Mouse (Mus musculus): ENCODE data around the gene Kcnk1. TPM values are rescaled to one million over a fixed set of nuclear protein-coding genes. Genes with fewer than 3 reads are reported as not detected.

Gene Kcnk1
- polyA plus RNA-seq, 1 experiment from 2014 or later, result 15.0 TPM

- Histone ChIP-seq H3K9ac (replicated peaks) (no peak overlapping the region), H3K27me3 (peaks cover 47% of the 10 kb centered on the region), H3K4me3 (replicated peaks) (peak overlapping the region; percentile 15), H3K4me2 (peak overlapping the region; percentile 30), H3K36me3 (no peaks in the 10 kb centered on the region), H3K27ac (no peak overlapping the region), H3K9me3 (peaks cover 19% of the 10 kb centered on the region), H3K4me1 (replicated peaks) (peaks cover 5% of the 10 kb centered on the region)
- no peak for ATAC-seq (ENCODE audit: insufficient number of reproducible peaks, insufficient read depth, low FRiP score, low TSS enrichment, low read depth)
- WGBS, result 7% methylated on average over 11 of the region's 11 CpGs
Observed at GRCm38 (mm10) chr8:125963807-125964211, 31.2 kb upstream of the Kcnk1 start.

- H3K27me3 ChIP-seq, result no peaks in the 10 kb centered on the region
- H3K36me3 ChIP-seq, result no peaks in the 10 kb centered on the region
- 71% methylated on average over 3 of the region's 3 CpGs for WGBS
- no peak overlapping the region for H3K9ac ChIP-seq (replicated peaks)
- H3K27ac ChIP-seq, result no peak overlapping the region
- no peak overlapping the region for H3K4me3 ChIP-seq (replicated peaks)
- H3K4me1 ChIP-seq (replicated peaks), result no peaks in the 10 kb centered on the region
- H3K9me3 ChIP-seq, result no peaks in the 10 kb centered on the region
- no peak overlapping the region for H3K4me2 ChIP-seq
- no peak for ATAC-seq (ENCODE audit: insufficient number of reproducible peaks, insufficient read depth, low FRiP score, low TSS enrichment, low read depth)
Observed at GRCm38 (mm10) chr8:125971336-125971735, 23.6 kb upstream of the Kcnk1 start.

GRCm38 (mm10) chr8:125975981-125976380, 19.0 kb upstream of the Kcnk1 start:
- Histone ChIP-seq H3K27ac (no peak overlapping the region), H3K4me3 (replicated peaks) (no peak overlapping the region), H3K4me1 (replicated peaks) (no peaks in the 10 kb centered on the region), H3K9ac (replicated peaks) (no peak overlapping the region), H3K36me3 (no peaks in the 10 kb centered on the region), H3K27me3 (no peaks in the 10 kb centered on the region), H3K4me2 (no peak overlapping the region), H3K9me3 (no peaks in the 10 kb centered on the region)
- ATAC-seq (ENCODE audit: insufficient number of reproducible peaks, insufficient read depth, low FRiP score, low TSS enrichment, low read depth), result no peak
- WGBS, result 85% methylated on average over 4 of the region's 4 CpGs

- H3K27me3 ChIP-seq, result no peaks in the 10 kb centered on the region
Observed at GRCm38 (mm10) chr8:125980826-125981225, 14.1 kb upstream of the Kcnk1 start.

GRCm38 (mm10) chr8:125983515-125983914, 11.5 kb upstream of the Kcnk1 start:
- 83% methylated on average over 3 of the region's 3 CpGs for WGBS
- Histone ChIP-seq H3K27ac (no peak overlapping the region), H3K4me3 (replicated peaks) (no peak overlapping the region), H3K4me2 (no peak overlapping the region), H3K9ac (replicated peaks) (no peak overlapping the region), H3K4me1 (replicated peaks) (no peaks in the 10 kb centered on the region), H3K36me3 (no peaks in the 10 kb centered on the region), H3K9me3 (no peaks in the 10 kb centered on the region), H3K27me3 (no peaks in the 10 kb centered on the region)
- ATAC-seq (ENCODE audit: insufficient number of reproducible peaks, insufficient read depth, low FRiP score, low TSS enrichment, low read depth), result no peak

More at GRCm38 (mm10) chr8:125980826-125981225, 14.1 kb upstream of the Kcnk1 start:
- 23% methylated on average over 6 of the region's 6 CpGs for WGBS
- no peak overlapping the region for H3K9ac ChIP-seq (replicated peaks)
- no peak overlapping the region for H3K4me2 ChIP-seq
- no peak overlapping the region for H3K4me3 ChIP-seq (replicated peaks)
- no peak overlapping the region for H3K27ac ChIP-seq
- no peaks in the 10 kb centered on the region for H3K36me3 ChIP-seq
- H3K9me3 ChIP-seq, result no peaks in the 10 kb centered on the region
- ATAC-seq (ENCODE audit: insufficient number of reproducible peaks, insufficient read depth, low FRiP score, low TSS enrichment, low read depth), result no peak
- no peaks in the 10 kb centered on the region for H3K4me1 ChIP-seq (replicated peaks)

GRCm38 (mm10) chr8:125984140-125984539, 10.8 kb upstream of the Kcnk1 start:
- no peak overlapping the region for H3K27ac ChIP-seq
- no peak overlapping the region for H3K4me3 ChIP-seq (replicated peaks)
- WGBS, result 90% methylated on average over 4 of the region's 4 CpGs
- no peaks in the 10 kb centered on the region for H3K4me1 ChIP-seq (replicated peaks)
- no peaks in the 10 kb centered on the region for H3K27me3 ChIP-seq
- no peaks in the 10 kb centered on the region for H3K36me3 ChIP-seq
- H3K9ac ChIP-seq (replicated peaks), result no peak overlapping the region
- ATAC-seq (ENCODE audit: insufficient number of reproducible peaks, insufficient read depth, low FRiP score, low TSS enrichment, low read depth), result no peak
- no peaks in the 10 kb centered on the region for H3K9me3 ChIP-seq
- no peak overlapping the region for H3K4me2 ChIP-seq

- ATAC-seq (ENCODE audit: insufficient number of reproducible peaks, insufficient read depth, low FRiP score, low TSS enrichment, low read depth), result no peak
- H3K9ac ChIP-seq (replicated peaks), result no peak overlapping the region
- H3K4me3 ChIP-seq (replicated peaks), result no peak overlapping the region
- H3K27me3 ChIP-seq, result peaks cover 5% of the 10 kb centered on the region; the same call in 1 of the 2 replicates
- no peaks in the 10 kb centered on the region for H3K9me3 ChIP-seq
- no peak overlapping the region for H3K27ac ChIP-seq
- whole genome bisulfite sequencing, result 88% methylated on average over 2 of the region's 2 CpGs
- no peaks in the 10 kb centered on the region for H3K36me3 ChIP-seq
- no peak overlapping the region for H3K4me2 ChIP-seq
- no peaks in the 10 kb centered on the region for H3K4me1 ChIP-seq (replicated peaks)
Observed at GRCm38 (mm10) chr8:125985364-125985763, 9.6 kb upstream of the Kcnk1 start.

GRCm38 (mm10) chr8:125986999-125987589, 7.9 kb upstream of the Kcnk1 start:
- H3K9ac ChIP-seq (replicated peaks), result no peak overlapping the region
- no peak for ATAC-seq (ENCODE audit: insufficient number of reproducible peaks, insufficient read depth, low FRiP score, low TSS enrichment, low read depth)
- H3K36me3 ChIP-seq, result no peaks in the 10 kb centered on the region
- H3K27ac ChIP-seq, result no peak overlapping the region
- no peaks in the 10 kb centered on the region for H3K9me3 ChIP-seq
- WGBS, result 73% methylated on average over 6 of the region's 6 CpGs
- H3K27me3 ChIP-seq, result peaks cover 6% of the 10 kb centered on the region; the same call in 1 of the 2 replicates
- H3K4me1 ChIP-seq (replicated peaks), result no peaks in the 10 kb centered on the region
- H3K4me3 ChIP-seq (replicated peaks), result no peak overlapping the region
- no peak overlapping the region for H3K4me2 ChIP-seq

GRCm38 (mm10) chr8:125987996-125988395, 7.0 kb upstream of the Kcnk1 start:
- no peak overlapping the region for H3K27ac ChIP-seq
- no peak overlapping the region for H3K9ac ChIP-seq (replicated peaks)
- 70% methylated on average over 2 of the region's 2 CpGs for WGBS

GRCm38 (mm10) chr8:125993636-125994035, 1.3 kb upstream of the Kcnk1 start:
- H3K9me3 ChIP-seq, result no peaks in the 10 kb centered on the region
- no peak overlapping the region for H3K4me3 ChIP-seq (replicated peaks)
- no peak for ATAC-seq (ENCODE audit: insufficient number of reproducible peaks, insufficient read depth, low FRiP score, low TSS enrichment, low read depth)
- H3K27ac ChIP-seq, result no peak overlapping the region
- no peaks in the 10 kb centered on the region for H3K36me3 ChIP-seq
- H3K9ac ChIP-seq (replicated peaks), result no peak overlapping the region
- 68% methylated on average over 9 of the region's 9 CpGs for WGBS
- H3K27me3 ChIP-seq, result peaks cover 67% of the 10 kb centered on the region
- H3K4me1 ChIP-seq (replicated peaks), result peaks cover 23% of the 10 kb centered on the region
- H3K4me2 ChIP-seq, result no peak overlapping the region

More at GRCm38 (mm10) chr8:125987996-125988395, 7.0 kb upstream of the Kcnk1 start:
- H3K36me3 ChIP-seq, result no peaks in the 10 kb centered on the region
- H3K4me1 ChIP-seq (replicated peaks), result no peaks in the 10 kb centered on the region
- no peak overlapping the region for H3K4me2 ChIP-seq
- ATAC-seq (ENCODE audit: insufficient number of reproducible peaks, insufficient read depth, low FRiP score, low TSS enrichment, low read depth), result no peak
- no peaks in the 10 kb centered on the region for H3K9me3 ChIP-seq
- H3K4me3 ChIP-seq (replicated peaks), result no peak overlapping the region
- H3K27me3 ChIP-seq, result peaks cover 15% of the 10 kb centered on the region

GRCm38 (mm10) chr8:125996031-125996839, 1.3 kb downstream of the Kcnk1 start:
- Histone ChIP-seq H3K36me3 (no peaks in the 10 kb centered on the region), H3K4me3 (replicated peaks) (peak overlapping the region; percentile 66), H3K9me3 (no peaks in the 10 kb centered on the region), H3K4me2 (peak overlapping the region; percentile 90), H3K27ac (no peak overlapping the region), H3K4me1 (replicated peaks) (peaks cover 23% of the 10 kb centered on the region), H3K9ac (replicated peaks) (peak overlapping the region; percentile 73), H3K27me3 (peaks cover 62% of the 10 kb centered on the region)
- WGBS, result 17% methylated on average over 14 of the region's 14 CpGs
- ATAC-seq (ENCODE audit: insufficient number of reproducible peaks, insufficient read depth, low FRiP score, low TSS enrichment, low read depth), result no peak
